Mouse (Mus musculus) monocyte, adult 59 days (primary cell): ENCODE data around the gene Ankrd34c. TPM values are rescaled to one million over a fixed set of nuclear protein-coding genes. Genes with fewer than 3 reads are reported as not detected.

ENCODE experiments used
- total RNA-seq, 2 experiments: library from RNA; stranded (reverse); gene quantifications; one replicate each; pipeline ENCODE4 v1.2.4; 2023

Gene Ankrd34c
- not detected for total RNA-seq

DNA sequence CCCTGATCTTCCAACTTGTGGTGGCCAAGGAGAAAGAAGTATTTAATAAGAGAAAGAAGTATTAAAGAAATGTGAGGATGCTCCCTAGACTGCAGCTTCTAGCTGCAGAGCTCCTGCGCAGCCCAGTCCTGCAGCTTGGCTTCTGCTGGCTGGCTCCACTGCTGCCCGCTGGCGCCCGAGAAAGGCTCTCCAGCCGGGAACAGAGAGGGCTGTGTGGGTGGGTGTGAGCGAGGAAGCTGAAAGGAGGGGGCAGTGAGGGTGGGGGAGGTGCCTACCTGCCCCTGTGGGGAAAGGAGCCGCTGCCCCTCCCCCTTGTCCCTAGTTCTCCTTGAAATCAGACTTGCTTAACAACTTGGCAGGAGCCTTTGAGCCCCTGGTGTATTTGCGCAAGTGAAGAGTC lies at the start of gene Ankrd34c:
Gene Ankrd34c, minus strand, starts transcription at position 181 of the 400 bp plus-strand sequence.

DNA sequence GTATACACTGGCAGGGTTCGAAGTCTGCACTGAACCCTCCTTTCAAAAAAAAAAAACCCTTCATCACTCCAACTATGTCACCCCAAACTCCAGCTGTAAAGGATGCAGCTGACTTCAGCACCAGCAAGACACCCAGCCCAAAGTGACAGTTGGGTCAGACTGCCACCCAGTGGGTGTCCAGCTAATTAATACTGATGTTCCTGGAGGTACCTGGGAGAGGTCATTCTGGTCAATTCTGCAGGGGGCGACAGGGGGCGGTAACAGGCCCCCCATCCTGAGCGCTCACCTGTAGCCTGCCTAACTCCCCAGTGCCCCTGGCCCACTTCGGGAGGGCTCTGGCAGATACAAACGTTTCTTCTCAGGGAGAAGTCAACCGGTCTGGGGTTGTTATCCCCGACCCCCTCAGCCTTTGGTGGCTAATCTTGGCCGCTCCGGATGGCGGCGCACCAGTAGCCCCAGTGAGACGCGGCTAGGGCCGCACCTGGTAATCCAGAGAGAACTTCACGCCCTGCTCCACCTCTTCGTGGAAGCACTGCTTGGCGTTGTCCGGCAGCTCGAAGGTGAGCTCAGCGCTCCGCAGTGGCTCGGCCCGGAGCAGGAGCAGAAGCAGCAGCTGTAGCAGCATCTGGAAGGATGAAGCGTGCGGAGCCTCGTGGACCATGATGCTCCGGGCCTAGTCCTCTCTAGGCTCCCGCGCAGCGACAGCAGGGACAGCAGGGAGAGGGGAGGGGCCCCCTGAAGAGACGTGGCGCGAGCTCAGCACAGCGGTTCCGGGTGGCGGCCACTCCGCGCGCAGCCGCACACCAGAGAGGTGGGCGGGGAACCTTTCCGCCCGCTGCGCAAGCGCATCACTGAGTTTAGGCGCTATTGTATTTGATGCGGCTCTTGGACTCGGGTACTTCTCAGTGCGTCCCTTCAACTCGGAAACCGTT lies 33.7 kb downstream of the Ankrd34c start, which contains the start of gene Tmed3:
Gene Tmed3, minus strand, starts transcription at position 804 of the 932 bp plus-strand sequence.

Other genes starting within 250 kb of the Ankrd34c start
- gene Minar1, start 115.3 kb downstream of the Ankrd34c start, total RNA-seq = not detected
- gene Tmed3, start 33.4 kb downstream of the Ankrd34c start, total RNA-seq = 10 to 100 TPM; 57.0 to 65.7 TPM
- under 1 TPM in 1 of 2 experiments, not detected in 1; 0.15 TPM for gene Rasgrf1, start 171.4 kb upstream of the Ankrd34c start, total RNA-seq